Mouse (Mus musculus) CH12.LX (cell line): Measurements from ENCODE around the gene Slc35b3.

Experiments
- CTCF ChIP-seq, 2 experiments: IDR thresholded peaks in 1 of 2; conservative IDR thresholded peaks in 1 of 2; 2 replicates each; pipeline ENCODE4 v1.5.1; 2011 to 2012; ENCODE audit warnings: low read depth in 2 of 2, low read length in 2 of 2, improper control_type of control experiment in 1 of 2, inconsistent platforms in 1 of 2, mild to moderate bottlenecking in 1 of 2, moderate library complexity in 1 of 2
- ELF1 ChIP-seq: IDR thresholded peaks from 2 replicates; pipeline ENCODE4 v1.6.1; 2014; ENCODE audit warnings: low read depth, mild to moderate bottlenecking, inconsistent platforms, low read length, improper control_type of control experiment
- HCFC1 ChIP-seq: IDR thresholded peaks from 2 replicates; pipeline ENCODE4 v1.6.1; 2012; ENCODE audit warnings: low read depth, mild to moderate bottlenecking, inconsistent platforms, low read length, improper control_type of control experiment
- POLR2A ChIP-seq: IDR thresholded peaks from 2 replicates; pipeline ENCODE4 v1.6.1; 2011; ENCODE audit warnings: low read depth, mild to moderate bottlenecking, improper control_type of control experiment, low read length
- RAD21 ChIP-seq: IDR thresholded peaks from 2 replicates; pipeline ENCODE4 v1.6.1; 2011; ENCODE audit warnings: low read depth, mild to moderate bottlenecking, low read length, improper control_type of control experiment, moderate library complexity
- UBTF ChIP-seq: IDR thresholded peaks from 2 replicates; pipeline ENCODE4 v1.6.1; 2012; ENCODE audit warnings: low read depth, mild to moderate bottlenecking, inconsistent platforms, low read length, improper control_type of control experiment, moderate library complexity
- ZNF384 ChIP-seq: IDR thresholded peaks from 2 replicates; pipeline ENCODE4 v1.6.1; 2012; ENCODE audit warnings: low read depth, low read length, improper control_type of control experiment, inconsistent platforms

- TF ChIP-seq CTCF (conservative IDR thresholded peaks at IDR 0.05 in 1 of 2, IDR thresholded peaks at IDR 0.05 in 1 of 2; ENCODE audit: low read depth in 2 of 2, low read length in 2 of 2) (no peak), UBTF (no peak), ZNF384 (no peak), HCFC1 (no peak), POLR2A (no peak), ELF1 (no peak), RAD21 (no peak)
Measured at GRCm38 (mm10) chr13:38962771-38963170, 2.1 kb upstream of the Slc35b3 start.
